Mouse (Mus musculus) ES-E14 (cell line): Measurements from ENCODE around the gene Fbxo7. TPM values are rescaled to one million over a fixed set of nuclear protein-coding genes. Genes with fewer than 3 reads are reported as not detected.

Source experiments
- DNase-seq: peaks from one replicate; pipeline ENCODE4 v3.0.0-alpha.2; 2013; ENCODE audit warnings: low read depth, low spot score
- H3K27ac ChIP-seq: 2 replicates; pipeline ENCODE4 v1.5.1; 2012; ENCODE audit warnings: low read depth, mild to moderate bottlenecking, low read length, moderate library complexity, mixed read lengths; ENCODE audit not compliant: poor library complexity, insufficient read depth, severe bottlenecking
- H3K36me3 ChIP-seq: 2 replicates; pipeline ENCODE4 v1.6.1; 2012; ENCODE audit warnings: mild to moderate bottlenecking, low read length, moderate library complexity, mixed read lengths; ENCODE audit not compliant: control insufficient read depth, poor library complexity, insufficient read depth, severe bottlenecking
- H3K4me1 ChIP-seq, 2 experiments: fragments of 150-350 bp in 1 of 2; sonication (generic) in 1 of 2; 2 replicates each; pipeline ENCODE4 v1.6.1; 2012; ENCODE audit warnings: low read length in 2 of 2, mild to moderate bottlenecking in 1 of 2, mixed read lengths in 1 of 2; ENCODE audit not compliant: control insufficient read depth in 2 of 2, insufficient read depth in 2 of 2, poor library complexity in 1 of 2
- H3K4me3 ChIP-seq, 2 experiments: fragments of 150-350 bp in 1 of 2; sonication (generic) in 1 of 2; 2 replicates each; pipeline ENCODE4 v1.5.1; 2012; ENCODE audit warnings: low read length in 2 of 2, low read depth in 1 of 2, mild to moderate bottlenecking in 1 of 2, mixed read lengths in 1 of 2; ENCODE audit not compliant: insufficient read depth in 1 of 2, poor library complexity in 1 of 2, severe bottlenecking in 1 of 2
- H3K9ac ChIP-seq: 2 replicates; pipeline ENCODE4 v1.6.1; 2012; ENCODE audit warnings: low read depth, mild to moderate bottlenecking, low read length, mixed read lengths; ENCODE audit not compliant: poor library complexity, insufficient read depth, severe bottlenecking
- H3K9me3 ChIP-seq: fragments of 150-350 bp; sonication (generic); 2 replicates; pipeline ENCODE4 v1.6.1; 2012; ENCODE audit warnings: low read depth, mild to moderate bottlenecking, low read length; ENCODE audit not compliant: control insufficient read depth, insufficient read depth
- CHD2 ChIP-seq: IDR thresholded peaks from 2 replicates; pipeline ENCODE4 v1.6.1; 2014; ENCODE audit warnings: mild to moderate bottlenecking, low read depth, low read length, inconsistent platforms
- HCFC1 ChIP-seq: IDR thresholded peaks from 2 replicates; pipeline ENCODE4 v1.6.1; 2012; ENCODE audit warnings: low read length, inconsistent platforms, borderline replicate concordance; ENCODE audit not compliant: insufficient read depth
- MAFK ChIP-seq: IDR thresholded peaks from 2 replicates; pipeline ENCODE4 v1.6.1; 2014; ENCODE audit warnings: mild to moderate bottlenecking, low read depth, low read length, inconsistent platforms; ENCODE audit not compliant: insufficient read depth
- ZC3H11A ChIP-seq: IDR thresholded peaks from 2 replicates; pipeline ENCODE4 v1.6.1; 2012; ENCODE audit warnings: low read depth, mild to moderate bottlenecking, inconsistent platforms, low read length, borderline replicate concordance
- ZNF384 ChIP-seq: IDR thresholded peaks from 2 replicates; pipeline ENCODE4 v1.6.1; 2012; ENCODE audit warnings: low read depth, low read length, inconsistent platforms
- in situ Hi-C, 2 experiments: fragments of 600-800 bp; cut with MboI; formaldehyde crosslinking; loops; one replicate each; pipeline ENCODE4 v1.15.1; 2025; ENCODE audit warnings: low sequenced_read_pairs in 2 of 2, inconsistent platforms in 1 of 2; ENCODE audit not compliant: unreplicated experiment in 2 of 2
- total RNA-seq: library from RNA; depleted of rRNA; stranded (reverse); fragments of 300-350 nt; gene quantifications from 2 replicates; pipeline ENCODE4 v1.2.3, GENCODE M21; 2012

The Fbxo7 gene
- total RNA-seq, 1 experiment = 16.3 TPM

GRCm38 (mm10) chr10:86010636-86011035, 11.1 kb upstream of the Fbxo7 start:
- Histone ChIP-seq H3K27ac (no peak overlapping the region), H3K4me3 (no peak overlapping the region), H3K4me1 (no peaks in the 10 kb centered on the region), H3K9me3 (no peaks in the 10 kb centered on the region), H3K36me3 (no peaks in the 10 kb centered on the region), H3K9ac (no peak overlapping the region)
- no peak for DNase-seq
- TF ChIP-seq MAFK (no peak), ZNF384 (no peak), ZC3H11A (no peak)
- in situ Hi-C loops = no loop called here

GRCm38 (mm10) chr10:86011172-86011571, 10.6 kb upstream of the Fbxo7 start:
- Histone ChIP-seq H3K4me3 (no peak overlapping the region), H3K27ac (no peak overlapping the region), H3K9ac (no peak overlapping the region), H3K36me3 (no peaks in the 10 kb centered on the region), H3K9me3 (no peaks in the 10 kb centered on the region), H3K4me1 (no peaks in the 10 kb centered on the region)
- DNase-seq = no peak
- in situ Hi-C loops = no loop called here
- no peak for TF ChIP-seq HCFC1
- no peak for TF ChIP-seq CHD2

DNA sequence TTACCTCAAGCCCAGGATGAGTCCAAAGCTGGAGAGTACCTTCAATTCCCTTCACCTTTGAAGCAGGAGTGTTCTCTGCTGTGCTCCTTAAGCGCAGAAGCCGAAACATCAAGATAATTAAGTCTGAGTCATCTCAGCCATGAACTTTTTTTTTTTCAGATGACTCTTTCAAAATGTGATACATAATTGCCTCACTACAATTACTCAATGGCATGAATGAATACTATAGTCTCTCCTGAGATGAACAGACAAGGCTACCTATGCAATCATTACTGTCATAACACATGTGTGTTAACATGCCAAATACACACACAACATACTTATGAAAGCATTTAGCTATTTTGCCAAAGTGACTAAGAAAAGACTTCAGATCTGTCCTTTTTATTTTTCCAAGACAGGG, 10.0 kb upstream of the Fbxo7 start, which contains the start of gene Bpifc:
Gene Bpifc, minus strand, starts transcription at position 115 of the 400 bp plus-strand sequence.
- no peaks in the 10 kb centered on the region for H3K36me3 ChIP-seq
- no peak within 1 kb of the TSS for H3K9ac ChIP-seq
- no peak for DNase-seq
- in situ Hi-C loops = no loop called here
- no peak for TF ChIP-seq CHD2
- TF ChIP-seq MAFK = no peak
- no peak for TF ChIP-seq ZNF384
- no peak for TF ChIP-seq ZC3H11A
- no peak for TF ChIP-seq HCFC1
- no peak within 1 kb of the TSS for H3K27ac ChIP-seq
- H3K4me1 ChIP-seq = no peaks in the 10 kb centered on the region; a peak in 1 of 4 replicates
- no peak within 1 kb of the TSS for H3K4me3 ChIP-seq
- H3K9me3 ChIP-seq = no peaks in the 10 kb centered on the region

- TF ChIP-seq HCFC1 = no peak
- no peak for TF ChIP-seq CHD2
- TF ChIP-seq MAFK = no peak
- no peak for TF ChIP-seq ZC3H11A
- no peak for TF ChIP-seq ZNF384
- Histone ChIP-seq H3K4me1 (peaks cover 4 to 10% of the 10 kb centered on the region in 2 experiments; a peak in 3 of 4 replicates), H3K9ac (no peak overlapping the region), H3K27ac (no peak overlapping the region; the same call in 1 of the 2 replicates), H3K9me3 (no peaks in the 10 kb centered on the region), H3K36me3 (no peaks in the 10 kb centered on the region), H3K4me3 (no peak overlapping the region)
- in situ Hi-C loops = no loop called here
- DNase-seq = no peak
Measured at GRCm38 (mm10) chr10:86017781-86018180, 4.0 kb upstream of the Fbxo7 start.

- TF ChIP-seq HCFC1 (no peak), MAFK (peak; percentile 84), CHD2 (no peak)
- no peak overlapping the region for H3K9ac ChIP-seq
- H3K9me3 ChIP-seq = no peaks in the 10 kb centered on the region
- H3K4me3 ChIP-seq = no peak overlapping the region
- no peaks in the 10 kb centered on the region for H3K36me3 ChIP-seq
- in situ Hi-C loops = no loop called here
- H3K4me1 ChIP-seq = peaks cover 4 to 10% of the 10 kb centered on the region in 2 experiments; a peak in 3 of 4 replicates
- DNase-seq = peak; percentile 55
- peak overlapping the region; percentile 58 for H3K27ac ChIP-seq
Measured at GRCm38 (mm10) chr10:86018813-86019212, 3.0 kb upstream of the Fbxo7 start.
